Mouse (Mus musculus) liver, adult 10 weeks (tissue): ENCODE measurements around the gene Prl8a8. TPM values are rescaled to one million over a fixed set of nuclear protein-coding genes. Genes with fewer than 3 reads are reported as not detected.

Experiments used
- polyA plus RNA-seq: library from polyadenylated mRNA; stranded (reverse); fragments of 350-450 nt; fragmentation: Illumina TruSeq; extraction: RNeasy Lipid Tissue Mini Kit (QIAGEN cat#74804); gene quantifications from one replicate; pipeline ENCODE4 v1.2.3, GENCODE M21; 2014; ENCODE audit warnings: low read depth, low replicate concordance

Prl8a8 gene
- not detected for polyA plus RNA-seq

DNA sequence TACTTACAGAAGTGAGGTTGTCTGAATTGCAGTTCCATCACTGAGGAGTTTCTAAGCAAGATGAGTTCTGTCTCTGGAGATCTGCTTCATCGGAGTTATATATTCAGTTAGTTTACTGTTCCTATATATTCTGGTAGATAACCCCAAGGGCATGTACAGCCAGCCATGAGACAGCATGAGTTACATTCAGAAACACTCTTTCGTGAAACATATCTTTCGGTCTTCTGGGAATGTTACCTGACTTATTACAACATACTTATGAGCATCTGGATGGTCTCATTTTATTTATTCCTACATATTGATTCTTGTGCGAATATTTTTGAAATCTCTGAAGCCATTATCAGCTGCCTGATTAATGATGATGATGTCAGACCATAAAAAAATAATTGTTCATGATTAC, at the start of gene Prl8a8:
TSS of gene Prl8a8 (minus strand) at position 101 of the 400 bp plus-strand sequence.

Other genes with a start within 250 kb of the Prl8a8 start
- not detected for gene Prl6a1, start 200.6 kb downstream of the Prl8a8 start, polyA plus RNA-seq
- not detected for gene Prl8a2, start 167.5 kb downstream of the Prl8a8 start, polyA plus RNA-seq
- gene Prl2b1, start 122.4 kb downstream of the Prl8a8 start, polyA plus RNA-seq, result not detected
- gene Prl8a6, start 74.5 kb downstream of the Prl8a8 start, polyA plus RNA-seq, result not detected
- gene Prl8a9, start 51.4 kb upstream of the Prl8a8 start, polyA plus RNA-seq, result not detected
- gene Prl8a1, start 69.0 kb upstream of the Prl8a8 start, polyA plus RNA-seq, result not detected
- gene Prl7b1, start 97.4 kb upstream of the Prl8a8 start, polyA plus RNA-seq, result not detected
- gene Prl7a1, start 129.3 kb upstream of the Prl8a8 start, polyA plus RNA-seq, result not detected
- gene Prl7a2, start 154.8 kb upstream of the Prl8a8 start, polyA plus RNA-seq, result not detected
- not detected for gene Prl7d1, start 203.5 kb upstream of the Prl8a8 start, polyA plus RNA-seq